Mouse (Mus musculus) layer of hippocampus, postnatal 10 days (tissue): ENCODE measurements around the gene Usp20. TPM values are rescaled to one million over a fixed set of nuclear protein-coding genes. Genes with fewer than 3 reads are reported as not detected.

Experiments
- DNase-seq, 2 experiments: peaks; one replicate each; pipeline ENCODE4 v3.0.0; 2021; ENCODE audit warnings: low spot score in 2 of 2
- total RNA-seq, 2 experiments: library from RNA; stranded (reverse); gene quantifications; 2 replicates each; pipeline ENCODE4 v1.2.3; 2021

The Usp20 gene
- total RNA-seq, 2 experiments from 2014 or later, result 73.6 to 74.9 TPM

DNA sequence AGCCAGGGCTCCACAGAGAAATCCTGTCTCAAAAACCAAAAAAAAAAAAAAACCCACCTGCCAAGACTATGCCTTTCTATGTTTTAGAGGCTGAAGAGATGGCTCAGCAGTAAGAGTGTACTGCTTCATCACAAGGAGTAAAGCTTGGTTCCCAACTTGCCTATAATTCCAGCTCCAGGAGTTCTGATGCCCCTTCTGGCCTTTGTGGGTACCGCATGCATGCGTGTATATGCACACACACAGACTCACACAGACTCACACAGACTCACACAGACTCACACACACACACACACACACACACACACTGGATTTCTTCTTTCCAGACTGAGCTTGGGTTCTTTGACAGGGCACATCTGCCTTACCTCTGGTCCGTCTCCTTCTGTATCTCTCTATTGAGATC lies 58.0 kb downstream of the Usp20 start:
- DNase-seq, result no peak

DNA sequence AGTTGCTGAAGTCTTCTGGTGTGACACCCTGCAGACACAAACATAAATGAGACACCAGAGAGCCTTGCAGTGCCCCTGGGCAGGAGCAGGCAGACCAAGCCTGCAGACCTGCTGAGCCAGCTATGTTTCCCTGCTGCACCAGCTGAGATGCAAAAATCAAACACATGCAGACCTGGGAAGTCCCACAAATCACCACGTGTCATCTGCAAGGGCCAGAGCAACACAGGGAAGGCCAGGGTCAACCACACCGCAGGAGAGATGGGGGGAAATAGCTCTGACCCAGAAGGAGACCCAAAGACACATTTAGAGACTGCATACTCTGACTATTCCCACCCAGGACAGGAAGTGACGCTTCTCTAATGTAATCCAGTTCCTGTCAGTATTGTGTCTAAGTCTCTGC lies 58.4 kb downstream of the Usp20 start:
- no peak for DNase-seq

DNA sequence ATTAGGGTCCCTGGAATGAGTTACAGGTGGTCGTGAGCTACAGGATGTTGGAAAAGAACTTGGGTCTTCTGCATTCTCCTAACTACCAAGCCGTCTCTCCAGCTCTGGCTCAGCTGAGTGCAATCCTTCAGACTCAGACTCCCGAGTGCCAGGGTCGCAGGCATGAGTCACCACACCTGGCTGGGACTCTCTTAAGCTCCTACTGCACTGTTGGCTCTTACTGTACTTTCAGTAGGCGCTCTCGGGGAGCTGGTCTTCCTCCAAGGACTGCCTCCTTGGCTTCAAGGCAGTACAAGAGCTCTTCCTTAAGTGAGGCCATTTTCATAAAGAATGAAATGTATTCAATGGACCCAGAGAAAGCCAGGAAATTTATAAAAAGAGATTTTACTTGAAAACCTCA lies 59.3 kb downstream of the Usp20 start:
- no peak for DNase-seq

DNA sequence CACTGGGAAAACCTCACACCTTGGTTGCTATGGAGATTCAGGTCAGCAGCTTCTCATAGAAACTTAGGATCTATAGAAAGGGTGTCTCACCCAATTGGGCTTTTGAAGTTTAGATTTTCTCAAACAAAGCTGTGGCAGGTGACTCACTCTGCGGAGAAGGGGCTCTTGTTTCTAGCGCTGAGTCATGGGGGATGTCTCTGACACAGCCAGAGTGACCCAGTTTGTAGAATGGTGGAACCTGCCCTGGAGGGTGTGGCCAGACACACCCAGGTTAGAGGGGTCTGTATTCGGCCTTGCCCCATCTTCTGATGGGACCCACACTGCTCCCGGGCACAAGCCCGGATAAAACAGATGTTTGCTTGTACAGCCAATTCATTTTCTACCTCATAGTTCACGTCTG lies 60.8 kb downstream of the Usp20 start:
- DNase-seq, result no peak

DNA sequence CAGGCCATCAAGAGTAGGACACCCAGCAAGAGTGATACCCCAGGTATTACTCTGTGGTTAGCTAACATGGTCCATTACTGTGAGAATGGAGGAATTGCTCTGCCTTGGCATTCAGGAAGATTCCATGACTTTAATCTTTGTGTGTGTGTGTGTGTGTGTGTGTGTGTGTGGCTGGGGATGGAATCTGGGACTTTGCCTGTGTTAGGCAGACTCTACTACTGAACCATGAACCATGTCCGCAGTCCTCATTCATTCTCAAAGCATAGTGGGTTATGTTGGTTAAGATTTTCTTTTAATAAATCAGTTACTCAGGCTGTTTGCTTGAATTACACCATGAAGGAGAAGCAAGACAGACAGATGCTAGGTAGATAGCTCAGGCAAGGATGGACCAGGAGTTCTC lies 61.8 kb downstream of the Usp20 start:
- no peak for DNase-seq

DNA sequence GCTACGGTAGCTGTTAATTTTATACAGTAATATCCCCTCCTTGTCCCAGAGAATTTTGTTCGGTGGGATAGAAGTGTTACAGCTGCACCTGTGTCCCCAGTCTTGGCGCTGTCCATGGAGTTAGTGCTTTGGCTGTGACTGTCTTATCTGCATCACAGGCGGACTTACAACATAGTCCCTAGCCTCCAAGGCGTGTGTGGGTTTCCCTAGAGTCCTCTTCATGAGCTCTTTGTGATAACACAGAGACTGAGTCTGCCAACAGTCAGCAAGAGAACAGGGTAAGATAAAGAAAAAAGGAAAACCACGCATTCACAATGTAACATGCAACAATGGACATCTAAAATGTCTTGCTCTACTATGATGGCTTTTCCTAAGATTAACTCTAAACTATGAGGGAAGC lies 66.0 kb downstream of the Usp20 start:
- no peak for DNase-seq

DNA sequence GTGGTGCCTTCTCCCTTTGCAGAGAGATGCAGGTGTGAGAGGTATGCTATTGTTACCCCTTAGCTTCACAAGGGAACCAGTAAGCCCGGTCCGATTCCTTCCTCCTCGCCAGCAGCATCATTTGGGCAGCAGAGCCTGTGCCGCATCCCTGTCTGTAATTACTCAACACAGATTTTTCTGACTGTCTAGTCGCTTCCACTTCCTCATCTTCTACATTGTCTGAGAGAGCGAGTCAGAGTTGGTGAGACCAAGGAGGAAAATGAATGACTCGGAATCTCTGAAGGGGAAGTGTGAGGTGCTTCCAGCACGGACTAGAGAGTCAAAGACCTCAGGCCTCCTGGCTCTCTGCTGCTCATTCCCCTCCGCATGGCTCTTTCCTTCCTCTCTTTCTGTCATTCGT lies 70.4 kb downstream of the Usp20 start:
- DNase-seq, result no peak

DNA sequence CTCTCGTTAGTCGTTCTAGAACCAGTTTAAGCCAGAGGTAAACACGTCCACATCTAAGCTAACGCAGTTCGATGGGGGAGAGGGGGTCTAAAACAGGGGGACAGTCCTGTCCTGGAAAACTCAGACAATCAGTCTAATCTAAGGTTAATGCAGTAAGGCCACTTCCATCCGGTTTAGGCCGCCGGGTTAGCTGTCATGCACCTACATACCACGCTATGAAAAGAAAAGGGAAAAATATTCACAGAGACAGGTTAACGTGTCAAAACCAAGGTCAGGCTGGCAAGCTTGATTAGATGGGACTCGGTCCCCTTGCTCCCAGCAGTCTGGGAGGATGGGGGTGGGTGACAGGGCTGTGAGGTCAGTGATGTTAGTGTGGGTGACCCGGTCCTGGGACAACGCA lies 71.3 kb downstream of the Usp20 start:
- no peak for DNase-seq

DNA sequence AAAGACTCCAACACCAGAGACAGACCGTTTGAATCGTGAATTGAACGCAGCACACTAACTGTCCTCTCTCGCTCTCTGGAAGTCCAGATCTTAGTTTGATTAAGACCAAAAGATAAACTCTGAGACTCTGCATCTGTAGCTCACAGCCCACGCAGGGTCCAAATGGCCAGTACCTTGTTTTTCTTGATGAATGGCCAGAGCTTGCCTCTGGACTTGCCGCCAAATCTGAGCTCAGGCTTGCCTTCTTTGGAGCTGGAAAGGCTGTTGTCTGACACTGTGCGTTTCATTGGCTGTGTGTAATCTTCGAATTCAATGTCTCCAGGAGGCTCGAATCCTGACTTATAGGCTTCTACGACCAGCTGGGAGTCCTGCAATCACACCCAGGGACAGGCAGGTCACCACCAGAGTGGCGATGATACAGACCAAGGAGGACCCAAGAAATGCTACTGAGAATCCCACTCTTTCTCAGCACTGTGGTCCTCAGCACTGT lies 71.8 kb downstream of the Usp20 start:
- no peak for DNase-seq

DNA sequence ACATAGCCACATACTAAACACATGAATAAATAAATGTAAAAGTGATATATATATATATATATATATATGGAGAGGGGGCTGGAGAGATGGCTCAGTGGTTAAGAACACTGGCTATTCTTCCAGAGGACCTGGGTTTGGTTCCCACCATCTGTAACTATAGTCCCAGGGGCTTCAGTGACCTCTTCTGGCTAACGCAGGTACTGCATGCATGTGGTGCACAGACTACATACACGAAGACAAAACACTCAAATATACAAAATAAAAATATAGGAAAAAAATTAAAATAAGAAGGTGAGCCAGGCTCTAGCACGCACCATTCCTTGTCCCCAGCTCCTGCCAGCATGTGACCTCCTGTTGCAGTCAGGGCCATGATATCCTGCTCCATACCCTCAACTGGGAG lies 74.0 kb downstream of the Usp20 start:
- DNase-seq, result no peak

DNA sequence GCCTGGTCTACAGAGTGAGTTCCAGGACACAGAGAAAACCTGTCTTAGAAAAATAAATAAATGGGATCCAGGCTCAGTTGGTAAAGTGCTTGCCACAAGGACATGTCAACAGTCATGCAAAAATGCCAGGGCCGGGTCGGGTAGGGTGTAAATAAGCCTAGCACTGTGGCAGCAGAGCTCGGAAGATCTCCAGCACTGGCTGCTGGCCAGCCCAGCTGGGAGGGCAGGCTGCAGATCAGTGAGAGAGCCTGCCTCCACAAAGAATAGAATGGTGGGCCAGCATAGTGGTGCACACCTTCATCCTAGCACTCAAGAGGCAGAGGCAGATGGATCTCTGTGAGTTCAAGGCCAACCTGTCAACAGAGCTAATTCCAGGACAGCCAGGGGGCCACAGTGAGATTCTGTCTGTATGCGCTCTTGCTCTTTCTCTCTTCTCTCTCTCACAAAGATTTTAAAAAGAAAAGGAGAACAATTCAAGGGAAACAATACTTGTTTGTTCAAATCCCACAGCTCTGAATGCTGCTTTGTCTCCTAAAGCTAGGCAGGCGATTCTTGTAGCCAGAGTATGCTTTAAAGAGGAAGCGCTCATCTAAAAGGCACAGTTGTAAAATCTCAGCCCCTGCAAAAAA lies 75.6 kb downstream of the Usp20 start:
- no peak for DNase-seq

DNA sequence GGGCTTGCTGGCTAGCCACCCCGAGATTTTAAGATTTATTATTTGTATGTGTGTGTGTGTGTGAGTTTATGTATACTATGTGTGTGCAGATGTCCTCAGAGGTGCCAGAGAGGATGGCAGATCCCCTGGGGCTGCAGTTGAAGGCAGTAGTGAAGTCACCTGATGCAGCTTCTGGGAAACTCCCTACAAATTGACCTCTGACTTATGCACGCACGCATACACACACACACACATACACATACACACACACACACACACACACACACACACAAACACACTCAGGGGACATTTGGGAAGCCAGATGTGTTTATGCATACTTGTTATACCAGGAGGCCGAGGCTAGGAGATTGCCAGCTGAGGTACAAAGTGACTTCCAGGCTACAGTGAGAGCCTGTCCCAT lies 76.4 kb downstream of the Usp20 start:
- DNase-seq, result no peak

DNA sequence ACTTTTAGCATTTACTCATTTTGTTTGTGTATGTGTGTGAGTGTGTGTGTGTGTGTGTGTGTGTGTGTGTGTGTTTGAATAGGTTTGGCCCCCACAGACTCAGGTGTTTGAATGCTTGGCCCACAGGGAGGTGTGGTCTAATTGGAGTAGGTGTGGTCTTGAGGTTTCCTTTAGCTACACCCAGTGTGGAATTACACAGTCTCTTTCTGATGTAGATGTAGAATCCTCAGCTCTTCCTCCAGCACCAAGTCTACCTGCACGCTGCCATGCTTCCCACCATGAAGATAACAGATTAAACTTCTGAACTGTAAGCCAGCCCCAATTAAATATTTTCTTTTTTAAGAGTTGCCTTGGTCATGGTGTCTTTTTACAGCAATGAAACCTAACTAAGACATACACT lies 78.2 kb downstream of the Usp20 start:
- no peak for DNase-seq

DNA sequence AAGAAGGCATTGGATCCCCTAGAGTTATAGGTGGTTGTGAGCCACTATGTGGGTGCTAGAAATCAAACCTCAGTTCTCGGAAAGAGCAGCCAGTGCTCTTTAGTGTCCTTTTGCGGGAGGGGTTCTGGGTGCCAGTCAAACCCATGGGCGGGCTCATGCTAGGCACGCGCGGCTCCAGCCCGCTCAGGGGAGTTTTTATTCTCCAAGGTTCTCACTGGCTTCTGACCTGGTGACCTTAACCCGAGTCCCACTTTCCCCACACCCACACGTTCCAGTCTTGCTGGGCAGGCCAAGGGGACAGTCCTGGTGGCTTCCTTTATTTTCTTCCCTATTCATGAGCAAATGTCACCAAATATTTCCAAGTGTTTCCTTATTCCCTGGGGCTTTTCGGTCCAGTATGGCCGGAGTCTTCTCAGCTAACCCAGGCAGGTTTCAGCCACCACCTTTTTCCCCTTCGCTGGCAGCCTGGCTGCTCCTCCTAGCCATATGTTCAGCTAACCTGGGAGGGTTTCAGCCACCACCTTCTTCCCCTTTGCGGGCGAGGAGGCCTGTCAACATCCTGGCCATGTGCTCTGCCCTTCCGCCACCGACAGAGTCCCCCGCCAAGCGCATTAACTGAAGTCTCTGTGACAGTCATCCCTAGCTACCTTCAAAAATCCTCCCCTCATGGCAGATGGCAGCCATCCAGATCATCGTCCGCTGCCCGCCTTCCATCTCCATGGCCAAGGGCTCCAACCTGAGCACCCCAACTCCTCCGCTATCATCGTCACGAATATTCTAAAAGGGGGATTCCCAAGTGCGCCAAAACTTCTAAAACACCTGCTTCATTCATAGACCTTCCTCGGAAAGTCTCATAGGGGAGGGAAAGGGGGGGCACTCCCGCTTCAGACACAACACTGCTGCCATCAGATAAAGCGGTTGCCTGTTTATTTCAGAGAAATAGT lies 79.0 kb downstream of the Usp20 start:
- no peak for DNase-seq

DNA sequence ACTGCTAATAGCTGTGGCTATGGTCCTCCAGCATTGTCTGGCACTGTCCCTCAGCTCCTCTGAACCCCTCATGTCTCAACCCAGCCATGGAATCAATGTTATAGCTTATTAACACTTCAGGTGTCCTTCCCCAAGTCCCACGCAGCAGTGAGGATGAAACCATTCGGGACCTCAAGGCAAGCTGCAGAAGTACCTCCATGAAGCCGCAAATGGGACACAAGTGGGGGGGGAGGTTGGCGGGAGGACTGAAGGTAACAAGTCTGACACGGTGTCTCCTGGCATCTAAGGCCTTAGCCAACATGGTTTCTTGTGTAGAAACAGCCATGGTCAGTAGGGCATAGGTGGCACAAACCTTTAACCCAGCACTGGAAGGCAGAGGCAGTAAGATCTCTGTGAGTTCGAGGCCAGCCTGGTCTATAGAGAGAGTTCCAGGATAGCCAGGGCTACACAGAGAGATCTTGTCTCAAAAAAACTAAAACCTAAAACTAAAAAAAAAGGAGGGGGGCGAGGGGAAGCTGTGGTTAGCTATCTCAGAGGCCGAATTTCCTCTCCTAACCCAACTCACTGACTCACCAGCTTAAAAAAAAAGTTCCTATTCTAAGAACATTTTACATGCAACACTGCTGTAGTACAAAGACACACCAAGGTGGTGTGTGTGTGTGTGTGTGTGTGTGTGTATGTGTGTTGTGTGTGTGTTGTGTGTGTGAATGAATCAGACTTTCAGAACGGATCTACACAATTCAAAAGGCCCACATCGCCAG lies 80.0 kb downstream of the Usp20 start:
- DNase-seq, result no peak

DNA sequence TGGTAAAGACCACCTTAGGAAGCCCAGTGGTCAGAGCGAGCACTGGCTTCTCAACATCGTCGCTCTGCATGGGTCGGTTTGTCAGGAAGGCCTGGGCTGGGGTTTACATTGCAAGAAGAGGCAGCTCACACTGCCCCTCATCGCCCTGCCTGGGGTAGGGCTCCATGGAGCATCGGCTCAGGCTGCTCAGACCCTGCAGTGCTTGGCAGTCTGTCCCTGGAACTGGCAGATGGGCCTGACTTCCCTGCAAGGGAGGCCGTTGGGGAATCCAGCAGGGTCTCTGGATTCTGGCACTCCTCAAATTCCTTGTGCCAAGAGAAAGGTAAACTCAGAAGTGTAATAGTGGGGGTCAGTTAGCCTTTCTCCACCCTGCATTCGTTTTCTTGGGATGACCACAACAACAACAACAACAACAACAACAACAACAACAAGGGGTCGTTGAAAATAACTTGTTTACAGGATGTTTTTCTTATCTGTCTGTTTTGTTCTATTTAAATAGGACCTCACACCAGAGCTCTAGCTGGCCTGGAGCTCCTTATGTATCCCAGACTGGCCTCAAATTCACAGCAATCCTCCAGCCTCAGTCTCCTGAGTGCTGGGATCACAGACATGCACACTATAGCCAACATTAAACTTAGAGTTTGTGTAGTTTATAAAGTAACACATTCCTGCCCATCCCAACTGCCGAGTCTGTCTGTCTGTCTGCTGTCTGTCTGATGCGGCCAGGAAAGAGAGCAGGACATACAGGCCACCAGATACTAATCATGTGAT lies 84.1 kb downstream of the Usp20 start:
- peak; percentile 32 to 43 for DNase-seq

DNA sequence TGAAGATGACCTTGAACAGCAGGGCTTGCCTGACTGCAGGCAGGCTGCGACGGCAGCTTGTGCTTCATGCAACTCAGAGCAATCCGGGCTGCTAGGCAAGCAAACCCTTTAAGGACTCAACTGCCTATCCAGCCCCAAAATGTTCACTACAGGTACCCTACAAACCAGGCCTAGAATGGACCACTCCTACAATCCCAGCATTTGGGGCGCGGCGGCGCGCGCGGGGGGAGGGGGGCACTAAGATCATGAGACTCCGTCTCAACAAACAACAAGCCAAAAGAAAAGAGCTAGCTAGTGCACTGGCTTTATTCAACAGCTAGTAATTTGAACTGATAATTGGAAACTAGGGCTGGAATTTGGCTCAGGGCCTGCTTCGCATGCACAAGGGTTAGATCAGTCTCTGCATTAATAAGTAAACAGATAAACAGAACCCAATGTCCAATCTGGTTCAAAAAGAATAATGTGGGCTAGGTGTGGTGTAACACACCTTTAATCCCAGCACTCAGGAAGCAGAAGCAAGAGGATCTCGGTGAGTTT lies 85.0 kb downstream of the Usp20 start:
- DNase-seq, result no peak

DNA sequence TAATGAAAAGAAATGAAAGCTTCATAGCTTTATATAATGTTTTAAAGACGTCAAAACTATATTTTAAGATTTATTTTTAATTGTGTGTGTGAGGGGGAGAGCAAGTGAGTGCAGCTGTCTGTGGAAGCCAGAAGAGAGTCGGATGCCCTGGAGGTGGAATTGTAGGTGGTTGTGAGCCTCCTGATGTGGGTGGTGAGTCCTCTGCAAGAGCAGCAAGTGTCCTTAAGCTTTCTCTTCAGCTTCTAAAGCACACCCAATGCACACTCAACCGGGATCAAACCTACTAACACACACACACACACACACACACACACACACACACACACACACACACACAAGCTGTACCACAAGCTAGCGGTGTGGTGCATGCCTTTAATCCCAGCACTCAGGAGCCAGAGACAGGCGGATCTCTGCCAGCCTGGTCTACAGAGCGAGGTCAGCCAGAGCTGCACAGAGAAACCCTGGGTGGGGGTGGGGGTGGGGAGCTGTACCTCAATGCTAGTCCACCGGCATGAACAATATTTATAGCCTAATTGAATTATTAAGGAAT lies 85.7 kb downstream of the Usp20 start:
- no peak for DNase-seq

DNA sequence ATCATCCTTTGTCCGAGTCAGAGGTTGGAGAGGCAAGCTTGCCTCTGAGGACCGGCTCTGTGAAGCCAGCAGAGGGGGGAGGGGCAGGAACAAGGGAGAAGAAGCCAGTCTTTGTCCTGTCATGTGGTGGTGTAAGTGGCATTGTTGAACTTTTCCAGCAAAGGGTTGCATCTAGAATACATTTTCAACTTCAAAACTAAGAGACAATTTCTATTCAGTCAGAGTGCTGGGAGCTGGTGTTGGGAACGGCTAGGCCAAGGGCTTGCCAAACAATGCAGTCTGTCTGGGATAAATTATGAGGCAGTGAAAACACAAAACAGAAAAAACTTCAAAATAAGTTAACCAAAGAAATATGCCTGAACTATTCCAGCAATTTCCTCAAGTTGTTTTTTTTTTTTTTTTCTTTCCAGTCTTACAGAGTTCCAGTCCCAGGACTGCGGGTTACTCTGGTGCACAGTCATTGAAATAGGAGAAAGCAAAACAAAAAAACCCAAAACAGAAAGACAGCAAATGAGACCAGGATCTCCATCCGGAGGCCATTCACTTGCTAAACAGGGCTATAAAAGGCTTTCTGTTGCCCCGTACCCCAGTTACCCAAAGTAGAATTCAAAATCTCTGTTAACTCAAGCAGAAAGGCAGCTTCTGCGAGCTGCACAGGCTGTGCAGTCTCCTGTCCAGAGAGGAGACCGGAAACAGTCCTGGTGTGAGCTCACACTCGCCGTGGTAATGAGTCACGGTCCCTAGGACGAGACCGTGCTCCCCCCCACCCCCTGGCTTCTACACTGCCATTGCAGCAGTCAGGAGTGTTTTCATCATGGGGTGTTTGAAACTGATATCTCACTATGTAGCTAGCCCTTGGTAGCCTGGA lies 86.4 kb downstream of the Usp20 start:
- DNase-seq, result peak; percentile 49 to 62

DNA sequence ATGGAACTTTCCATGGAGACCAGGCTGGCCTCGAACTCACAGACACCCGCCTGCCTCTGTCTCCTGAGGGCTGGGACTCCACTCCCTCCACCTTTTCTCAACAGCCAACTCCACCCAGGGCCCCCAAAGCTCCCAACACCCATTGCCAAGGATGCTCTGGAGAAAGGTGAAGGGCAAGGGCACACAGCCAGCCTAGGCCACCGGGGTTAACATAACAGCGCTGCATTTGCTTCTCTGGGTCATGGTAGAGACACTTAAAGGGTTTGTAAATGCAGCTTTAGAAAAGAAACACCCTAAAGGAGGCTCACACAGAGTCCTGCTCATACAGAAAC lies 87.0 kb downstream of the Usp20 start:
- DNase-seq, result no peak
